Mouse (Mus musculus): Measurements from ENCODE around the gene Ppp2r3a. TPM values are rescaled to one million over a fixed set of nuclear protein-coding genes. Genes with fewer than 3 reads are reported as not detected.

Gene Ppp2r3a
- polyA plus RNA-seq, 1 experiment: 8.7 TPM

GRCm38 (mm10) chr9:101152872-101153271 is 98.7 kb downstream of the Ppp2r3a start:
- DNase-seq (ENCODE audit: low read depth): no peak

- no peak for DNase-seq (ENCODE audit: low read depth)
These were observed 108.0 kb downstream of the Ppp2r3a start for GRCm38 (mm10) chr9:101143635-101144034.

- DNase-seq (ENCODE audit: low read depth): no peak
These were observed 137.3 kb downstream of the Ppp2r3a start for GRCm38 (mm10) chr9:101114182-101114884.

- no peak for DNase-seq (ENCODE audit: low read depth)
These were observed 138.3 kb downstream of the Ppp2r3a start for GRCm38 (mm10) chr9:101113317-101113716.

- DNase-seq (ENCODE audit: low read depth): no peak
These were observed 141.6 kb downstream of the Ppp2r3a start for GRCm38 (mm10) chr9:101110013-101110412.

GRCm38 (mm10) chr9:101107386-101107785 is 144.2 kb downstream of the Ppp2r3a start:
- no peak for DNase-seq (ENCODE audit: low read depth)

GRCm38 (mm10) chr9:101105735-101106134 is 145.9 kb downstream of the Ppp2r3a start:
- DNase-seq (ENCODE audit: low read depth): no peak

- DNase-seq (ENCODE audit: low read depth): no peak
These were observed 146.7 kb downstream of the Ppp2r3a start for GRCm38 (mm10) chr9:101104931-101105330.

- DNase-seq (ENCODE audit: low read depth): no peak
These were observed 149.3 kb downstream of the Ppp2r3a start for GRCm38 (mm10) chr9:101102288-101102687.

- no peak for DNase-seq (ENCODE audit: low read depth)
These were observed 150.0 kb downstream of the Ppp2r3a start for GRCm38 (mm10) chr9:101101547-101101946.

- DNase-seq (ENCODE audit: low read depth): no peak
These were observed 151.4 kb downstream of the Ppp2r3a start for GRCm38 (mm10) chr9:101100163-101100562.

- no peak for DNase-seq (ENCODE audit: low read depth)
These were observed 152.2 kb downstream of the Ppp2r3a start for GRCm38 (mm10) chr9:101099445-101099844.

- DNase-seq (ENCODE audit: low read depth): no peak
These were observed 154.1 kb downstream of the Ppp2r3a start for GRCm38 (mm10) chr9:101097542-101097941.

- no peak for DNase-seq (ENCODE audit: low read depth)
These were observed 155.1 kb downstream of the Ppp2r3a start for GRCm38 (mm10) chr9:101096461-101096860.

GRCm38 (mm10) chr9:101095425-101095824 is 156.2 kb downstream of the Ppp2r3a start:
- DNase-seq (ENCODE audit: low read depth): no peak

GRCm38 (mm10) chr9:101083728-101084127 is 167.9 kb downstream of the Ppp2r3a start:
- no peak for DNase-seq (ENCODE audit: low read depth)

GRCm38 (mm10) chr9:101080046-101080685 is 171.4 kb downstream of the Ppp2r3a start:
- DNase-seq (ENCODE audit: low read depth): no peak

- DNase-seq (ENCODE audit: low read depth): no peak
These were observed 173.0 kb downstream of the Ppp2r3a start for GRCm38 (mm10) chr9:101078579-101078978.

- DNase-seq (ENCODE audit: low read depth): no peak
These were observed 174.1 kb downstream of the Ppp2r3a start for GRCm38 (mm10) chr9:101077486-101077885.

GRCm38 (mm10) chr9:101076095-101076875 is 175.3 kb downstream of the Ppp2r3a start:
- no peak for DNase-seq (ENCODE audit: low read depth)

GRCm38 (mm10) chr9:101075694-101076093 is 175.9 kb downstream of the Ppp2r3a start:
- DNase-seq (ENCODE audit: low read depth): no peak

- DNase-seq (ENCODE audit: low read depth): no peak
These were observed 176.5 kb downstream of the Ppp2r3a start for GRCm38 (mm10) chr9:101075091-101075581.

All from gonadal fat pad, adult 2 months (tissue).